8 mouse cellular contexts compared by ENCODE assay signal in genomic region chr14:57537261-57538015, GRCm38 (mm10). TPM values are rescaled to one million over a fixed set of nuclear protein-coding genes. Genes with fewer than 3 reads are reported as not detected.
DNase-seq lines count a peak whose midpoint lies in the region; ATAC-seq lines count a peak whose summit lies in the region.

No protein-coding gene starts in this region.

- ATAC-seq in midbrain, embryonic 11.5 days (ENCODE audit: low FRiP score), result peak; percentile 72

- no peak overlapping the region; the same call in 1 of the 2 replicates for H3K9ac ChIP-seq in midbrain, embryonic 11.5 days (ENCODE audit: low read length)

- DNase-seq in left cerebral cortex, postnatal 4 days, result peak; percentile 33
- no peak for DNase-seq in left cerebral cortex, adult 8-10 months (ENCODE audit: low spot score in 2 of 2)
- DNase-seq in embryo, embryonic 11 days, result peak; percentile 29
- peak; percentile 63 for DNase-seq in heart, postnatal 4 days
- DNase-seq in midbrain, embryonic 11.5 days (ENCODE audit: low spot score, missing footprints), result peak; percentile 92
- DNase-seq in frontal cortex, postnatal 25 days (ENCODE audit: low spot score in 2 of 2), result no peak
- no peak for DNase-seq in kidney, adult 8-10 months
- no peak for DNase-seq in thymus, postnatal 14 days

- no peaks in the 10 kb centered on the region for H3K9me3 ChIP-seq in midbrain, embryonic 11.5 days (ENCODE audit: control insufficient read depth, low read length)

- 3% methylated on average over 16 of the region's 16 CpGs for WGBS in midbrain, embryonic 11.5 days

- intact Hi-C loops in left cerebral cortex, postnatal 4 days (cut with DNase I), result no loop called here

- H3K27me3 ChIP-seq in midbrain, embryonic 11.5 days (ENCODE audit: control insufficient read depth, insufficient read depth, low read length), result peaks cover 12% of the 10 kb centered on the region

- H3K4me2 ChIP-seq in midbrain, embryonic 11.5 days, result peak overlapping the region; percentile 29

- H3K27ac ChIP-seq in midbrain, embryonic 11.5 days (ENCODE audit: low read depth, low read length), result no peak overlapping the region; the same call in 1 of the 2 replicates

- H3K4me1 ChIP-seq in midbrain, embryonic 11.5 days (ENCODE audit: control insufficient read depth, insufficient read depth, low read length), result peaks cover 25% of the 10 kb centered on the region

- no peak overlapping the region for H3K4me3 ChIP-seq in midbrain, embryonic 11.5 days (ENCODE audit: low read depth, low read length)

- H3K36me3 ChIP-seq in midbrain, embryonic 11.5 days (ENCODE audit: control insufficient read depth, insufficient read depth, low read length), result no peaks in the 10 kb centered on the region

RNA-seq across cellular contexts. Expression of gene Il17d, which starts 12.9 kb away (rescaled TPM):
- total RNA-seq in left cerebral cortex, postnatal 4 days (2021), result 10 to 100 TPM; 20.6 to 21.6 TPM
- total RNA-seq in left cerebral cortex, adult 8-10 months (2022), result 10 to 100 TPM; 12.8 to 14.1 (median 13.8) TPM
- 1 to 10 TPM; 5.6 to 7.0 TPM for total RNA-seq in heart, postnatal 4 days (2021)
- polyA plus RNA-seq in midbrain, embryonic 11.5 days (2014; fragmentation: Nextera tagmentation; extraction: Ambion mirVana), result 1.5 and 1.7 TPM in 2 replicates

RNA-seq across cellular contexts. Expression of gene Eef1akmt1, which starts 34.0 kb away (rescaled TPM):
- 10 to 100 TPM; 29.4 to 29.6 TPM for total RNA-seq in left cerebral cortex, postnatal 4 days (2021)
- 10 to 100 TPM; 29.1 to 35.0 (median 29.7) TPM for total RNA-seq in left cerebral cortex, adult 8-10 months (2022)
- total RNA-seq in heart, postnatal 4 days (2021), result 10 to 100 TPM; 29.3 to 30.7 TPM
- polyA plus RNA-seq in midbrain, embryonic 11.5 days (2014; fragmentation: Nextera tagmentation; extraction: Ambion mirVana), result 82.0 and 87.2 TPM in 2 replicates

Comparison
In these comparisons a context has a peak if more than half of its experiments do, and no peak if none do; other contexts are left out.
1. DNase-seq: peak in left cerebral cortex, postnatal 4 days (single experiment), embryo, embryonic 11 days (single experiment), heart, postnatal 4 days (single experiment) and midbrain, embryonic 11.5 days (single experiment); none in left cerebral cortex, adult 8-10 months (0 of 2), frontal cortex, postnatal 25 days (0 of 2), kidney, adult 8-10 months (0 of 2) and thymus, postnatal 14 days (single experiment).